Mouse (Mus musculus): ENCODE results near the gene Olfr545.

DNA sequence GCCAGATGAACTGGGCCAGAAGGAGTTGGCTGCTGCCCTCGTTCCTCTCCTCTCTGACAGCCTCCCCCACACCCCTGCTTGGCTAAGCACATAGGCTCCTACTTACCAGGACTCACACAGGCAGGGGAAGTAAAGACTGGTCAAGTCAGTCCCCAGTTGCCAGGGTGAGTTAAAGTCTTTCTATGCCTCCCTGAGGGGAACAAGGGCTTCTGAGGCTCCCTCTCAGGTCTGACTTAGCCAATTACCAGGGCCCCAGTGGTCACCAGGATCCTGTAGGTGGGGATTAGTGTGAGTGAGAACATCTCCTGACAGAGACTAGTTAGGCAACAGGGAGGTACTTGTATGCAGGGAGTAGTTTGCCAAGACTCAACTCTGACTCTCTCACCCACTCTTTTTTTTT, 11.2 kb downstream of the Olfr545 start, which contains the start of gene Olfr544:
- TF ChIP-seq CTCF (conservative IDR thresholded peaks at IDR 0.05; ENCODE audit: low read length) (no peak), POU5F1 (IDR thresholded peaks at IDR 0.05; ENCODE audit: borderline replicate concordance, low read length) (no peak), NANOG (IDR thresholded peaks at IDR 0.05; ENCODE audit: borderline replicate concordance, low read length) (no peak)
